Mouse (Mus musculus) hindbrain, embryonic 11.5 days (tissue): Measurements from ENCODE around the gene Itpripl2. TPM values are rescaled to one million over a fixed set of nuclear protein-coding genes. Genes with fewer than 3 reads are reported as not detected.

ENCODE experiments used
- ATAC-seq: fragments of 200-750 bp; cut with Nextera tagmentation; 2 replicates; pipeline ENCODE4 v1.8.0; 2017; ENCODE audit warnings: mild to moderate bottlenecking, moderate TSS enrichment, moderate library complexity; ENCODE audit not compliant: low FRiP score
- DNase-seq: peaks from one replicate; pipeline ENCODE4 v3.0.0-alpha.2; 2015; ENCODE audit warnings: low spot score
- H3K27ac ChIP-seq: fragments of 300-500 bp; sonication (generic); 2 replicates; pipeline ENCODE4 v1.5.1; 2014; ENCODE audit warnings: mild to moderate bottlenecking, low read depth, low read length
- H3K27me3 ChIP-seq: fragments of 300-500 bp; sonication (generic); 2 replicates; pipeline ENCODE4 v1.6.1; 2014; ENCODE audit warnings: mild to moderate bottlenecking, low read length, moderate library complexity, mixed read lengths; ENCODE audit not compliant: control insufficient read depth, insufficient read depth
- H3K36me3 ChIP-seq: fragments of 300-500 bp; sonication (generic); 2 replicates; pipeline ENCODE4 v1.6.1; 2014; ENCODE audit warnings: mild to moderate bottlenecking, low read length, moderate library complexity, mixed read lengths; ENCODE audit not compliant: control insufficient read depth, insufficient read depth
- H3K4me1 ChIP-seq: fragments of 300-500 bp; sonication (generic); replicated peaks from 2 replicates; pipeline ENCODE4 v1.6.1; 2014; ENCODE audit warnings: low read length, mixed read lengths; ENCODE audit not compliant: control insufficient read depth, insufficient read depth
- H3K4me2 ChIP-seq: fragments of 300-500 bp; sonication (generic); replicated peaks from 2 replicates; pipeline ENCODE4 v1.6.1; 2014; ENCODE audit warnings: mild to moderate bottlenecking, low read depth, low read length
- H3K4me3 ChIP-seq: fragments of 300-500 bp; sonication (generic); 2 replicates; pipeline ENCODE4 v1.5.1; 2014; ENCODE audit warnings: low read depth, low read length
- H3K9ac ChIP-seq: fragments of 300-500 bp; sonication (generic); 2 replicates; pipeline ENCODE4 v1.6.1; 2014; ENCODE audit warnings: low read depth, low read length
- H3K9me3 ChIP-seq: fragments of 300-500 bp; sonication (generic); 2 replicates; pipeline ENCODE4 v1.6.1; 2016; ENCODE audit warnings: low read length; ENCODE audit not compliant: control insufficient read depth
- WGBS: fragments of 180-500 bp; shearing (Covaris S2); extraction: QIAGEN DNeasy Blood & Tissue Kit; methylation state at CpG from one replicate; pipeline ENCODE4 v1.1.7; 2014; 5-methylcytosine and 5-hydroxymethylcytosine counted together
- polyA plus RNA-seq: library from polyadenylated mRNA; unstranded; fragments of >200 nt; fragmentation: Nextera tagmentation; extraction: Ambion mirVana; gene quantifications from 2 replicates; pipeline ENCODE4 v1.2.1, GENCODE M21; 2014

Itpripl2 gene
- polyA plus RNA-seq, 1 experiment from 2014 or later = 1.4 TPM

DNA sequence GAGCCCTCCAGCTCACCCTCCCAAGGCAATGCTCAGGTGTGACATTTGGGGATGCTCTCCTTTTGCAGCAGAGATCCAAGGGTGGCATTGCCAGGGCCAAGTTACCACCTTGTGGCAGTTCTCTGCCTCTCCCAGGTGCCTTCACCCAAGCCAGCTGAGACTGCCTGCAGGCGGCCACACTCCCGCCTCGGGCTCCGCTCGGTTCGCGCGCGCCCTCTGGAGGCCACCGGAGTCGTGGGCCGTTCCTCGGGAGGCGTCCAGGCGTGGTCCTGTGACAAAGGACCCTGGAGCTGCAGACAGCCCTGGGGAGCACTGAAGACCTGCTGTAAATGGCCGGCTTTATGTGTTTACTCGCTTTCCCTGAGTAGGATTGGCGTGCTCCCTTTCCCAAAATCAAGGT, 26.9 kb upstream of the Itpripl2 start:
- Histone ChIP-seq H3K9me3 (no peaks in the 10 kb centered on the region), H3K4me1 (no peaks in the 10 kb centered on the region), H3K9ac (no peak overlapping the region), H3K4me2 (no peak overlapping the region), H3K4me3 (no peak overlapping the region), H3K36me3 (no peaks in the 10 kb centered on the region), H3K27me3 (no peaks in the 10 kb centered on the region), H3K27ac (no peak overlapping the region)
- ATAC-seq = peak; percentile 83
- WGBS = under 1% methylated on average over 18 of the region's 18 CpGs
- peak; percentile 87 for DNase-seq

DNA sequence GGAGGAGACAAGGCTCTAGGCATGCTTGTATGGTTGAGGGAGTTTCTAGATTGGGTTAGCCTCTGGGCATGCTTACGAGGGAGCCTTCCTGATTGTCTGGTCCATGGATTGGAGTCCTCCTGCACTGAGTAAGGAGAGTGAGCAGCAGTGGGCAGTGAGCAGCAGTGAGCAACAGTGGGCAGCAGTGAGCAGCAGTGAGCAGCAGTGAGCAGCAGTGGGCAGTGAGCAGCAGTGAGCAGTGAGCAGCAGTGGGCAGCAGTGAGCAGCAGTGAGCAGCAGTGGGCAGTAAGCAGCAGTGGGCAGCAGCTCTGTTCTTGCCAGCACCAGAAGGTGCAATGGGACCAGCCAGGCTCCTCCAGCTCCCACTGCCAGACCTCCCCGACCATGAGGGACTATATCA, 26.0 kb upstream of the Itpripl2 start:
- Histone ChIP-seq H3K27me3 (no peaks in the 10 kb centered on the region), H3K4me2 (no peak overlapping the region), H3K9me3 (no peaks in the 10 kb centered on the region), H3K27ac (no peak overlapping the region), H3K4me1 (no peaks in the 10 kb centered on the region), H3K4me3 (no peak overlapping the region), H3K9ac (no peak overlapping the region), H3K36me3 (no peaks in the 10 kb centered on the region)
- ATAC-seq (peak; percentile 18; the same call in 1 of the 2 replicates), DNase-seq (peak; percentile 25)
- WGBS = 74% methylated on average over 2 of the region's 2 CpGs

DNA sequence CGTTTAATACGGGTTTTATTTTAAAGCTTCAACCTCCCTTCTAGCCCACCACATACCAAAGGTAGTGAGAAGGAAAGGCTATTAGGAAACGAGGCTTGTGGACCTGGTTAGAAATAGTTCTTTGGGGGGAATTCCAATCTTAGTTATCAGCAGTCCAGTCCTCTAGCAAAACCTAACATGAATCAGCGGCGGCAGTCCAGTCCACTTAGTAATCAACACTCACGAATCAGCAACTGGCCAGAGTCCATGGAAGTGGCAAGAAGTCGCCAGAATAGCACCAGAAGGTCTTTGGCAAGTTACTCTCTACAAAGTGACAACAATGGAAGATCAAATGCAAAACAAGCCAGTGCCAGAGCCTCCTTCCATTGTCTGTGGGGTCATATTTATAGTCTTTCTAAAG, 16.8 kb upstream of the Itpripl2 start:
- no peak overlapping the region for H3K9ac ChIP-seq
- H3K27ac ChIP-seq = no peak overlapping the region
- 83% methylated on average over 7 of the region's 7 CpGs for WGBS
- no peaks in the 10 kb centered on the region for H3K4me1 ChIP-seq
- no peaks in the 10 kb centered on the region for H3K27me3 ChIP-seq
- no peak for DNase-seq
- no peak overlapping the region for H3K4me3 ChIP-seq
- no peak for ATAC-seq
- H3K36me3 ChIP-seq = no peaks in the 10 kb centered on the region
- no peak overlapping the region for H3K4me2 ChIP-seq
- no peaks in the 10 kb centered on the region for H3K9me3 ChIP-seq

DNA sequence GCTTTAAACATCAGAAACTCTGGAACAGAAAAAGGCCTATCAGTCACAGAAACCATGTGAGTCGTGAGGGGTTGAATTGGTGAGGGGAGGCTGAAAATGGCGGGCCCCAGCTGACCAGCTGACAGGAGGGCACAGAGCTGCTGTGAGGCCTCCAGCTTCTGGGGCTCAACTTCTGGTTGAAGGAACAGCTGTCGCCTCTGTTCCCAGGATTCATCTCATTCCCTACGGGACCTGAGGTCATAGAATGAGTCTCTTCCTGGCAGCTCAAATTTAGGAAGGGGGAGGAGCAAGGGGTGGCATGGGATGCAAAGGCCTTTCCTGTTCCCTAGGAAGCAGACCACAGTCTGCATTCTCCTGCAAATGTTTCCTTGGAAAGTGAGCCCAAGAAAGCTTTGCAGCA, 12.1 kb upstream of the Itpripl2 start:
- H3K27me3 ChIP-seq = no peaks in the 10 kb centered on the region
- no peak overlapping the region for H3K4me2 ChIP-seq
- no peak overlapping the region for H3K27ac ChIP-seq
- no peak overlapping the region for H3K4me3 ChIP-seq
- no peak overlapping the region for H3K9ac ChIP-seq
- no peaks in the 10 kb centered on the region for H3K36me3 ChIP-seq
- H3K9me3 ChIP-seq = no peaks in the 10 kb centered on the region
- 57% methylated on average over 4 of the region's 4 CpGs for WGBS
- ATAC-seq (no peak), DNase-seq (no peak)
- H3K4me1 ChIP-seq = no peaks in the 10 kb centered on the region

DNA sequence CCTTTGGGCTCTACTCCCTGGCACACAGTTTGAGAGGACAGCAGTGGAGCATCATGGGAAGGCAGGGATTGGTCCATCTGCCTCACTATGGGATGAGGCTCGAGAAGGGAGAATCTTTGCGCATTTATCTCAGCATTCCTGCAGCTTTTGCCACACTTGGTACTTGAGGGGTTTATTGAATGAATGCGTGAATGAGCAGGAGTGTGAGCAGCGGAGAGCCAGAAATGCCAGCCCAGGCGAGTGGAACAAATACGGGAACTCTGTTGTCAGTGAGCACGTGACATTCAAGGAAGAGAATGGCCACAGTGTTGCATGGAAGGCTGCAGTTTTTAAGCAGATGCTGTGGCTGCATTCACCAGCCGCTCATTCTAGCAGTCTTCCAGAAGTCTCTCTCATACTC, 10.6 kb upstream of the Itpripl2 start:
- Histone ChIP-seq H3K4me3 (no peak overlapping the region), H3K36me3 (no peaks in the 10 kb centered on the region), H3K9me3 (no peaks in the 10 kb centered on the region), H3K27ac (no peak overlapping the region), H3K4me2 (no peak overlapping the region), H3K4me1 (no peaks in the 10 kb centered on the region), H3K27me3 (no peaks in the 10 kb centered on the region), H3K9ac (no peak overlapping the region)
- ATAC-seq (no peak), DNase-seq (no peak)
- WGBS = 77% methylated on average over 8 of the region's 8 CpGs

DNA sequence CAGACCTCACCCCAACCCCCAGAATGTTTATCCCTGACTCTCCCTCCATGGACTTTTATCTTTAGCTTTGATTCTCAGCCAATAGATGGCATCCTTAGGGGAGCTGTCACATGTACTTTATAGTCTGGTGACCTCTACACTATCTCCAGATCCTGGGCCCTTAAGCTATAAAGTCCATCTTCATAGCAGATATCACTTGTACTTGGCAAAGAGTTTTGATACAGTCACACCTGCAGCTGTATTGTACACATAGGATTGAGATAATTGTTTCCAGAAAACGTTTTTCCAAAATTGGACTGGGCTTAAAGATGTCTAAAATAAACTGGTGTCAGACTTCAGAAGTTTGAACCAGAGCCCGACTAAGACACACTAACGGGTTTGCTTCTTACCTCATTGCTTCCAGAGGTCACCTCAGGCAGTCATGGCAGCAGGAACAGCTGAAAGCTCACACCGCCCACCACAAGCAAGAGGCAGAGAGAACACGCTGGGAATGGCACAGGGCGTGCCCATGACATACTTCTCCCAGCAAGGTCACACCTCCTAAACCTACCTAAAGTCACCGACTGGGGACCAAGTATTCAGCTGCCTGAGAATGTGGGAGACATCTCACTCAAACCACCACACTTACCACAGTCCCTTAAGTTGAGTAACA, 8.1 kb upstream of the Itpripl2 start:
- no peak for ATAC-seq
- Histone ChIP-seq H3K4me3 (no peak overlapping the region), H3K4me2 (no peak overlapping the region), H3K4me1 (no peaks in the 10 kb centered on the region), H3K9ac (no peak overlapping the region), H3K27me3 (no peaks in the 10 kb centered on the region), H3K27ac (no peak overlapping the region), H3K9me3 (no peaks in the 10 kb centered on the region), H3K36me3 (no peaks in the 10 kb centered on the region)
- no peak for DNase-seq
- 72% methylated on average over 7 of the region's 7 CpGs for WGBS

DNA sequence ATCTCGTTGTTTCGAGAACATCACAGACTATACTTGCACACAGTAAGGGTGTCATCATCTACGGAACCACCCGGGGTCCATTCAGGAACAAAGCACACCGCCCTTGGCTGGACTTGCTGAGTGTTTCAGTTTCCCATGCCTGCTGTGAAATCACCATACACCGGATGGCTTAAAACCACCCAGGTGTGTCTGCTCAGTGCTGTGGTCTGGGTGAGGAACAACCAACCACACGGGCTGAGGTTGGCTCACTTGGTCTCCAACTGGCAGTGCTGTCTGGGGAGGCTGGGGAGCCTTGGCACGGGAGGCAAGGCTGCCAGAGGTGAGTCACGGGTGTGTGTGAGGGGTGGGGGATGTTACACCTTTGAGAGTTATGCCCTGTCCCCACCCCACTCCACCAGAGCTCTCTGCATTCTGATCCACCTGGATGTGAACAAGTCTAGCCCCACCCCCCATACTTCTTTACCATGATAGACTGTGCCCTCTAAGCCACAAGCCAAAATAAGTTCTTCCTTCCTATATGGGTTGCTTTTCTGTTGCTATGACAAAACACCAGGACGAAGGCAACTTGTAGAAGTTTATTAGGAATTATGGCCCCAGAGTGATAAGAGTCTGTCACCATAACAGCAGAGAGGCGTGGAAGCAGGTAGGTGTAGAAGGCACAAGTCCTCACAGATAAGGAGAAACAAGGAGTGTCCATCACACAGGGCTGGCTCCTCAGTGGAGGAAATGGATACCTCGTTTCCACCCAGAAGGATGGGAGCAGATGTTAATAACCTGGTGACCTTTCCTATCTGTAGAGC, 7.4 kb upstream of the Itpripl2 start:
- Histone ChIP-seq H3K4me2 (no peak overlapping the region), H3K27ac (no peak overlapping the region), H3K4me1 (no peaks in the 10 kb centered on the region), H3K9ac (no peak overlapping the region), H3K4me3 (no peak overlapping the region), H3K36me3 (no peaks in the 10 kb centered on the region), H3K27me3 (no peaks in the 10 kb centered on the region), H3K9me3 (no peaks in the 10 kb centered on the region)
- DNase-seq (no peak), ATAC-seq (no peak)
- WGBS = 84% methylated on average over 12 of the region's 12 CpGs

DNA sequence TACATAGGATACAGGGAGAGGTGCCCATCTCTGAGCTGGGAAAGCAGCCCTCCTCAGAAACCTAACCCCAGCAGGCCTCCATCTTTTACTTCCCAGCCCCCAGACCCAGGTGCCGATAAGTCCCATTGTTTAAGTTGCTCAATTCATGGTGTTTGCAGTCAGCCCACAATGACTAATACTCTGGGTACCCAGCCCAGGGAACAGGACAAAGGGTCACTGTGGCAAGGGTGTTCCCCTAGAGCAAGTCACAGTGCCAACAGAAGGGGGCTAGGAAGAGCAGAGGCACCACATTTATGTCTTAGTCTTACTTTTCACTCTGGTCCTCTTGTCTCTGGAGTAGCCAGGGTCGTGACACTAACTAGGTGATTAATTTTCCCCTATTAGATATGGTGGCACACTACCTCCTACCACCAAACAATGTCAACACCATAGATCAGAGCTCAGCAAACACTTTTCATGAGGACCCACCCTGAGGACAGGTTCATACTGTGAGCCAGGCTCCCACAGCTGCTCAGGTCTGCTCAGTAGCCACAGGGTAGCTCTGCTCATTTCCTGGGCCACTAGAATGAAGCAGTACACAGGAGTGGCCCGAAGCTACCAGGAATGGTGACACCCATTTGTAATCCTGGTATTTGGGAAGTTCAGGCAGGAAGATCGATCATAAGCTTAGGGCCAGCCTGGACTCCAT, 3.3 kb upstream of the Itpripl2 start:
- Histone ChIP-seq H3K4me3 (no peak overlapping the region), H3K9ac (no peak overlapping the region), H3K9me3 (no peaks in the 10 kb centered on the region), H3K27me3 (peaks cover 27% of the 10 kb centered on the region), H3K36me3 (no peaks in the 10 kb centered on the region), H3K4me2 (no peak overlapping the region), H3K4me1 (0 out of 2 replicates have a peak, but pooled peaks cover 3% of the 10 kb centered on the region), H3K27ac (no peak overlapping the region)
- no peak for DNase-seq
- ATAC-seq = no peak
- 81% methylated on average over 4 of the region's 4 CpGs for WGBS
